Mouse (Mus musculus): ENCODE results near the gene Trappc6a. TPM values are rescaled to one million over a fixed set of nuclear protein-coding genes. Genes with fewer than 3 reads are reported as not detected.
A peak's percentile ranks its signal among the peaks of the same experiment; 100 is the strongest.
"Not testable (repeated sequence)": the region's sequence is repeated elsewhere in the genome, so short reads cannot be mapped to it uniquely, and the experiment has no call there.

Gene Trappc6a
- total RNA-seq, 1 experiment from 2014 or later: 14.3 TPM

DNA sequence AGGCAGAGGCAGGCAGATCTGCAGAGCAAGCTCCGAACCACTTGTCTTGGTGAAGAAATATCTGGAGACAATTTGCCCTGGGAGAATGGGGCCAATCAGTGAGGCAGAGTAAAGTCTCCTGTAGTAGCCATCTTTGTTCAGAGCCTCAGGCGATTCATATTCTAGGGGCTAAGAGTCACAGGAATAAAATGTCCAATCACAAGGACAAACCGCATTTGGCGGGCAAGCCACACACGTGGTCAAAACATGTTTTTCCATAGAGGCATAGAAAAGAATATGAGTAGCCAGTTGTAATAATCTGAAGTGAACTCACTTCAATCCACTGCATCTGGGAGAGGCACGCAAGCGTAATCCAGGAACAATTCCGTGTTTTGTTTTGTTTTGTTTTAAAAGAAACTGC lies 24.9 kb upstream of the Trappc6a start:
- no peak for ATAC-seq (ENCODE audit: extremely low read depth, insufficient number of reproducible peaks, low FRiP score, poor library complexity, severe bottlenecking)

DNA sequence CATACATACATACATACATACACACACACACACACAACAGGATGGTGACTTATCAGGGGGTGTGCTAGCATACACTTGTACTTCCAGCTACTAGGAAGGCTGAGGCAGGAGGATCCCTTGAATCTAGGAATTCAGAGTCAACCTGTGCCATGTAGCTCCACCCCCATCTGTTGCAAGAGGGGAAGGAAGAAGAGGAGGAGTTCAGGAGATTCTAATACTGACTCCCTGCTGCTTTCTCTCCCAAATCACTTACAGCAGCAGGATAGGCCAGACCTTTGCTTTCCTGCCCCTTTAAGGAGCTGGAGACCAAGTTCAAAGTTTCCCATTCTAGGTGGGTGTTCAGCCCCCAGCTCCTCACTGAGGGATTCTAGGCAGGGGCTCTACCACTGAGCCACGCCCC lies 22.7 kb upstream of the Trappc6a start:
- no peak for ATAC-seq (ENCODE audit: extremely low read depth, insufficient number of reproducible peaks, low FRiP score, poor library complexity, severe bottlenecking)

DNA sequence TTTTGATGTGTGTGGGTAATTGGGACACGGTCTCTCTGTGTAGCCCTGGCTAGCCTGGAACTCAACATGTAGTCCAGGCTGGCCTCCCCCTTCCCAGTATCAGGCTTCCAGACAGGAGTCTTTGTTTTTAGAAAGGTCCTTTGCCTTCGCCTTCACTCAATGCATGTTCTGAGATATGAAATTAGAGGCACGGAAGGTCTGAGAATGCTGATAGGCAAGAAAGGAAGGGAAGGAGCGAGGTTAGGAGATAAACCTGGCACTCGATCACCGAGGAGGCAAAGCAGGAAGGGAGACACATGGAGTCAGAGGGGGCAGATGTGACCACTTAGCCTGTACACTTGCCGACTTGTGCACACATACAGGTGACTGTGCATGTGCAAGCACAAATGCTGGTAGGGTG lies 21.6 kb upstream of the Trappc6a start:
- no peak for ATAC-seq (ENCODE audit: extremely low read depth, insufficient number of reproducible peaks, low FRiP score, poor library complexity, severe bottlenecking)

DNA sequence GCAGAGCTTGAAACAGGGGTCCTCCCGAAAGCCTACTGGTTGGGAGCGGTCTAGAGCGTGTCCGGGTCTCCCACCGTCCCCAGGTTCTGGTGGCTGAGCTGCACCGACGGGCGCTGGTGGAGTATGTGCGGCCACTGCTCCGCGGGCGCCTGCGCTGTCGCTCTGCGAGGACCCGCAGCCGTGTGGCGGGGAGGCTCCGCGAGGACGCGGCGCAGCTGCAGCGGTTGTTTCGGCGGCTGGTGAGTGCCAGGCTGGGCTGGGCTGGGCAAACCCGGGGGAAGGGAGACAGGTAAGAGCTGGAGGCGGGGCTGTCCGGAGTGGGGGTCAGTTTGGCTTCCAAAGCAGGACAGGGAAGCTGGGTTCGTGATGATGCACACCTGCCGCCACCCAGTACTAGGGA lies 18.7 kb upstream of the Trappc6a start:
- ATAC-seq (ENCODE audit: extremely low read depth, insufficient number of reproducible peaks, low FRiP score, poor library complexity, severe bottlenecking): no peak

GRCm38 (mm10) chr7:19491731-19492130 lies 16.5 kb upstream of the Trappc6a start:
- ATAC-seq (ENCODE audit: extremely low read depth, insufficient number of reproducible peaks, low FRiP score, poor library complexity, severe bottlenecking): no peak

GRCm38 (mm10) chr7:19494751-19495474 lies 13.3 kb upstream of the Trappc6a start:
- ATAC-seq (ENCODE audit: extremely low read depth, insufficient number of reproducible peaks, low FRiP score, poor library complexity, severe bottlenecking): no peak

- ATAC-seq (ENCODE audit: extremely low read depth, insufficient number of reproducible peaks, low FRiP score, poor library complexity, severe bottlenecking): no peak
Observed at GRCm38 (mm10) chr7:19495521-19496213, 12.5 kb upstream of the Trappc6a start.

- peak; percentile 51; the same call in 1 of the 2 replicates for ATAC-seq (ENCODE audit: extremely low read depth, insufficient number of reproducible peaks, low FRiP score, poor library complexity, severe bottlenecking)
Observed at GRCm38 (mm10) chr7:19496214-19496555, 12.0 kb upstream of the Trappc6a start.

- ATAC-seq (ENCODE audit: extremely low read depth, insufficient number of reproducible peaks, low FRiP score, poor library complexity, severe bottlenecking): no peak
Observed at GRCm38 (mm10) chr7:19498326-19498725, 9.9 kb upstream of the Trappc6a start.

- peak; percentile 14; the same call in 1 of the 2 replicates for ATAC-seq (ENCODE audit: extremely low read depth, insufficient number of reproducible peaks, low FRiP score, poor library complexity, severe bottlenecking)
Observed at GRCm38 (mm10) chr7:19500420-19501363, 7.5 kb upstream of the Trappc6a start.

DNA sequence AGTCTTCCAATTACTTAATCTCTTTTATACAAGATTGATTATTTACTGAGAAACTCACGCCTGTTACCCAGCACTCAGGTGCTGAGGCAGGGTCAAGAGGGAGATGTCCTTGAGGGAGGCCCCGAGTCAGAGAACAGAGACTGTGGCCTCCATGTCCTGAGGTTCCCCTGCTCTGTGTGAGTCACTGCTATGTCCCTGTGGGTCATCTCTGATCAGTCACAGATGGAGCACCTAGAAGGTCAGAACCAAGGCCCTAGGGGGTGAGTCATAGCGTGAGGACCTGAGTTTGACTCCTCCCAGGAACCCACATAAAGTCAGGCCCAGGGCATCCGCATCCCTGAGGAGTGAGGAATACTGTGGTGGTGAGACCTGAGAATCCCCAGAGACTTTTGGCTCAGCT lies 6.5 kb upstream of the Trappc6a start:
- ATAC-seq (ENCODE audit: extremely low read depth, insufficient number of reproducible peaks, low FRiP score, poor library complexity, severe bottlenecking): no peak

GRCm38 (mm10) chr7:19503481-19504068 lies 4.6 kb upstream of the Trappc6a start:
- ATAC-seq (ENCODE audit: extremely low read depth, insufficient number of reproducible peaks, low FRiP score, poor library complexity, severe bottlenecking): peak; percentile 30; the same call in 1 of the 2 replicates

GRCm38 (mm10) chr7:19506326-19506725 lies 1.9 kb upstream of the Trappc6a start:
- no peak for ATAC-seq (ENCODE audit: extremely low read depth, insufficient number of reproducible peaks, low FRiP score, poor library complexity, severe bottlenecking)

GRCm38 (mm10) chr7:19506969-19507611 lies 1.1 kb upstream of the Trappc6a start:
- ATAC-seq (ENCODE audit: extremely low read depth, insufficient number of reproducible peaks, low FRiP score, poor library complexity, severe bottlenecking): no peak

- ATAC-seq (ENCODE audit: extremely low read depth, insufficient number of reproducible peaks, low FRiP score, poor library complexity, severe bottlenecking): no peak
Observed at GRCm38 (mm10) chr7:19507612-19507981, 598 bp upstream of the Trappc6a start.

DNA sequence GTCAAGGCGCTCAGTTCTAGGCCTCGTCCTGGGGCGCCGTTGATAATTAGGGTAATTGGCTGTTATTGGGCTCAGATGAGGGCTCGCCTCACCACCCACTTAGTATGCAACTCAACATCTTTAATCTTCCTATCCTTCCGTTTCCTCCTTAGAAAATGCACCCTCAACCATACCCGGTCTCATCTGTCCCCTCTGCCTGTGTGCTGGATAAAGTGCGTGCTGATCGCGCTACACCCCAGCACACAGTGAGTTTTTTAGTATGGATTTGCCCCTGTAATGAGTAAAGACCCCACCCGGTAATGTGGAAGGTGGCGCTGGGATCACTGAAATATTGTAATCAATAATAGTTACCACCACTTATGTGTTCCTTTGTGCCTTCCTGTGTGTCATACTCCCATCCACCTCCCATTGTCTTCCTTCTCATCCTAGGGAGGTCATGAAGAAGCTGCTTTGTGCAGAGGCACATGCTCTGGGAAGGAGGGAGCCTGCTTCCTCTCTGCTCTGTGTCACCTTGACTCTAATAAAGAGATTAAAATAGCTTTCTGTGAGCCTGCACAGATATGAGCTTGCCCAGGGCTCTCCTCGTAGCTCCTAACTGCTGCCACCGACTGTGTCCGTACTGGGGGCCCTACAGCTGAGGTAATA lies 851 bp downstream of the Trappc6a start:
- no peak; the same call in 1 of the 2 replicates for ATAC-seq (ENCODE audit: extremely low read depth, insufficient number of reproducible peaks, low FRiP score, poor library complexity, severe bottlenecking)

- ATAC-seq (ENCODE audit: extremely low read depth, insufficient number of reproducible peaks, low FRiP score, poor library complexity, severe bottlenecking): no peak
Observed at GRCm38 (mm10) chr7:19509786-19510185, 1.6 kb downstream of the Trappc6a start.

- not testable (repeated sequence) for ATAC-seq (ENCODE audit: extremely low read depth, insufficient number of reproducible peaks, low FRiP score, poor library complexity, severe bottlenecking)
Observed at GRCm38 (mm10) chr7:19511934-19512333, 3.7 kb downstream of the Trappc6a start.

All from neutrophil, adult 5-6 weeks (primary cell).